Mouse (Mus musculus): ENCODE results near the gene Shroom3. TPM values are rescaled to one million over a fixed set of nuclear protein-coding genes. Genes with fewer than 3 reads are reported as not detected.
"Not testable (repeated sequence)": the region's sequence is repeated elsewhere in the genome, so short reads cannot be mapped to it uniquely, and the experiment has no call there.

Gene Shroom3
- polyA plus RNA-seq, 1 experiment from 2014 or later, result 5.6 TPM

DNA sequence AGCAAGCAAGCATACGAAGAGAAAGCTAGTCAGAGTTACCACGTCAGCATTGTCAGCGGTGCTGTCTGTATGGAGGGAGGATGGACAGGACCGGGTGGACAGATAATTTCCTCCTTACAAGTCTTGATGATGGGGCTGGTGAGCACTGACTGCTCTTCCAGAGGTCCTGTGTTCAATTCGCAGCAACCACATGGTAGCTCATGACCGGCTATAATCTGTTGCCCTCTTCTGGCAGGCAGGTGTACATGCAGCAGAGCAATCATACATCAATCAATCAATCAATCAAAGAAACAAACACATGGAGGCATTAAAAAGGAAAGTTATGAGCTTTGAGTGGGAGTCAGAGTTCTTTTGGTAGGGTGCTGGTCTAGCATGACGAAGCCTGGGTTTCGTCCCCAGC, 238.5 kb downstream of the Shroom3 start:
- peak; percentile 59 for TF ChIP-seq CTCF (IDR thresholded peaks at IDR 0.05; ENCODE audit: low read depth)
- no peak for DNase-seq
- Histone ChIP-seq H3K36me3 (ENCODE audit: insufficient read depth) (no peaks in the 10 kb centered on the region; the same call in 1 of the 2 replicates), H3K27ac (ENCODE audit: low read depth) (no peak overlapping the region), H3K4me1 (ENCODE audit: insufficient read depth) (0 out of 2 replicates have a peak, but pooled peaks cover 6% of the 10 kb centered on the region), H3K4me2 (no peak overlapping the region), H3K4me3 (ENCODE audit: low read depth, low read length) (no peak overlapping the region), H3K9me3 (ENCODE audit: low read depth, low read length) (no peaks in the 10 kb centered on the region), H3K9ac (no peak overlapping the region), H3K27me3 (ENCODE audit: insufficient read depth, low read length) (no peaks in the 10 kb centered on the region)
- 82% methylated on average over 8 of the region's 8 CpGs for WGBS
- no peak for ATAC-seq (ENCODE audit: insufficient read depth)

DNA sequence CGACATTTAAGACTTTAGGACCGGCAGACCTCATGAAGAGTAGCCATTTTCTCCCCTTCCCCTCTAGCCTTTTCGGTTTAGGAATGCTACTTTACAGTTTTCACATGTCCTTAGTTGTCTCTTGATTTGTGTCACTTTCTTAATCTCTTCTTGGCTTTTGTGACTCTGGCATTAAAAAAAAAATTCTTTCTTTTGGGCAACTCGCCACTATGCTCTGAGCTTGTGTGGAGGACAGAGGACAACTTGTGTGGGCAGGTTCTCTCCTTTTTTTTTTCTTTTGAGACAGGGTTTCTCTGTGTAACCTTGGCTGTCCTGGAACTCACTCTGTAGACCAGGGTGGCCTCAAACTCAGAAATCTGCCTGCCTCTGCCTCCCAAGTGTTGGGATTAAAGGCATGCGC, 239.7 kb downstream of the Shroom3 start:
- WGBS, result 79% methylated on average over 5 of the region's 5 CpGs
- H3K9ac ChIP-seq; H3K4me2 ChIP-seq; H3K4me1 ChIP-seq (ENCODE audit: insufficient read depth); H3K36me3 ChIP-seq (ENCODE audit: insufficient read depth); H3K27me3 ChIP-seq (ENCODE audit: insufficient read depth, low read length); ATAC-seq (ENCODE audit: insufficient read depth); H3K27ac ChIP-seq (ENCODE audit: low read depth); H3K9me3 ChIP-seq (ENCODE audit: low read depth, low read length); H3K4me3 ChIP-seq (ENCODE audit: low read depth, low read length); DNase-seq: not testable (repeated sequence)

DNA sequence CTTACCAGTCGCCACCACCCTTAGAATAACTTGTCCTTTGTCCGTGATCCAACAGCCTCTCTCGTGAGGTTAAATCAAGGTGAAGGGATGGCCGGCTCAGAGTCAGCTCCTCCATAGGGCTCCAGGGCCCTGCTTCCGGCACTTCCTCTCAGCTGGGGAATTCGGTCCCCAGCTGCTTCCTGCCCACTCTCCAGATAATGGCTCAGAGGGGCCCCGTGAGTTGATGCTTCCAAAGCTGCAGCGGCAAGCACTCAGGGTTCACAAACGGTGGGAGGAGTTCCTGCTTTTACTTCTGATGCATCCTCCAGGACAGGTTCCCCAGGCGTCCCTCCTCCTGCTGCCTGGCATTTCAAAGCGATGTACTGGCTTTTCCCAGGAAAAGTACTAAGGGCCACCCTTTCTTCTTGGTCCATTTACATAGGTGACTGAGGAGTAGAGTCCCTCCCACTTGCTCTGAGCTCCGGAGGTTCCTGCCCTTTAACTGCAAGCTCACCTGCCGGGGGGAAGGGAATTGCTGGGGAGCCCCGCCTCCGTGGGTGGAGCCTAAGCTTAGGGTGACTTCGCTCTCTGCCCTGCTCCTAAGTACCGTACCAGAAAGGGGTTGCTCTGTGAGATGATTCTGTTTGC, 241.7 kb downstream of the Shroom3 start:
- Histone ChIP-seq H3K4me1 (ENCODE audit: insufficient read depth) (0 out of 2 replicates have a peak, but pooled peaks cover 6% of the 10 kb centered on the region), H3K4me2 (peak overlapping the region; percentile 45), H3K4me3 (ENCODE audit: low read depth, low read length) (peak overlapping the region; percentile 8; the same call in 1 of the 2 replicates), H3K9ac (no peak overlapping the region), H3K9me3 (ENCODE audit: low read depth, low read length) (no peaks in the 10 kb centered on the region), H3K36me3 (ENCODE audit: insufficient read depth) (no peaks in the 10 kb centered on the region; the same call in 1 of the 2 replicates), H3K27ac (ENCODE audit: low read depth) (peak overlapping the region; percentile 30; the same call in 1 of the 2 replicates), H3K27me3 (ENCODE audit: insufficient read depth, low read length) (no peaks in the 10 kb centered on the region)
- WGBS, result 10% methylated on average over 17 of the region's 17 CpGs
- peak; percentile 79 for ATAC-seq (ENCODE audit: insufficient read depth)
- TF ChIP-seq CTCF (IDR thresholded peaks at IDR 0.05; ENCODE audit: low read depth), result no peak
- peak; percentile 74 for DNase-seq

DNA sequence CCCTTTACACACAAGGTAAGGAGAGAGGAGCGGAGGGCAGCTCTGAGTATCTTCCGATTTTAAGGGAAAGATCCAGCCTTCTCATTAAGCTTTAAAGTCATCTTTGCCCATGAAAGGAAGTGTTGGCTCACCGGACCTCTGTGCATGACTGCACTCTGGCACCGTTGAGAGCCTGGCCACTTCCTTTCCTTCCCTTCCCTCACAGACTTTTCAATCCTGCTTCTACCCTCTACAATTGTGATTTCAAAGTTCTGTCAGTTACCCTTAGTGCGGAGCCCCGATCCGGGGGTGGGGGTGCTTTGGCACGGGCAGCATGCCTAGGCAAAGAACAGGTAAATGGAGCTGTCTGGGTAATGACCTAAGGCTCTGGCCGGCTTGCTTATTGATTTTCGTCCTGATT, 244.4 kb downstream of the Shroom3 start:
- H3K36me3 ChIP-seq (ENCODE audit: insufficient read depth), result no peaks in the 10 kb centered on the region
- no peak overlapping the region for H3K9ac ChIP-seq
- no peak overlapping the region for H3K4me3 ChIP-seq (ENCODE audit: low read depth, low read length)
- H3K4me2 ChIP-seq, result no peak overlapping the region
- TF ChIP-seq CTCF (IDR thresholded peaks at IDR 0.05; ENCODE audit: low read depth), result no peak
- no peak overlapping the region for H3K27ac ChIP-seq (ENCODE audit: low read depth)
- 65% methylated on average over 10 of the region's 10 CpGs for WGBS
- H3K27me3 ChIP-seq (ENCODE audit: insufficient read depth, low read length), result no peaks in the 10 kb centered on the region
- no peaks in the 10 kb centered on the region for H3K9me3 ChIP-seq (ENCODE audit: low read depth, low read length)
- H3K4me1 ChIP-seq (ENCODE audit: insufficient read depth), result peaks cover 20% of the 10 kb centered on the region
- DNase-seq, result no peak
- no peak for ATAC-seq (ENCODE audit: insufficient read depth)

GRCm38 (mm10) chr5:92930557-92930956, 247.3 kb downstream of the Shroom3 start:
- peaks cover 14% of the 10 kb centered on the region for H3K4me1 ChIP-seq (ENCODE audit: insufficient read depth)
- DNase-seq, result peak; percentile 76

GRCm38 (mm10) chr5:92931298-92931697, 248.1 kb downstream of the Shroom3 start:
- ATAC-seq (ENCODE audit: insufficient read depth), result peak; percentile 67; the same call in 1 of the 2 replicates
- H3K9ac ChIP-seq, result no peak overlapping the region; the same call in 1 of the 2 replicates

More at GRCm38 (mm10) chr5:92930557-92930956, 247.3 kb downstream of the Shroom3 start:
- Histone ChIP-seq H3K9ac (no peak overlapping the region), H3K4me3 (ENCODE audit: low read depth, low read length) (no peak overlapping the region), H3K27me3 (ENCODE audit: insufficient read depth, low read length) (no peaks in the 10 kb centered on the region), H3K27ac (ENCODE audit: low read depth) (no peak overlapping the region), H3K4me2 (no peak overlapping the region), H3K9me3 (ENCODE audit: low read depth, low read length) (no peaks in the 10 kb centered on the region), H3K36me3 (ENCODE audit: insufficient read depth) (no peaks in the 10 kb centered on the region)
- 33% methylated on average over 6 of the region's 6 CpGs for WGBS
- no peak for TF ChIP-seq CTCF (IDR thresholded peaks at IDR 0.05; ENCODE audit: low read depth)
- peak; percentile 52; the same call in 1 of the 2 replicates for ATAC-seq (ENCODE audit: insufficient read depth)

GRCm38 (mm10) chr5:92933010-92933409, 249.8 kb downstream of the Shroom3 start:
- Histone ChIP-seq H3K27ac (ENCODE audit: low read depth) (no peak overlapping the region), H3K4me1 (ENCODE audit: insufficient read depth) (peaks cover 14% of the 10 kb centered on the region), H3K4me3 (ENCODE audit: low read depth, low read length) (no peak overlapping the region), H3K27me3 (ENCODE audit: insufficient read depth, low read length) (no peaks in the 10 kb centered on the region), H3K9ac (no peak overlapping the region), H3K36me3 (ENCODE audit: insufficient read depth) (0 out of 2 replicates have a peak, but pooled peaks cover 2% of the 10 kb centered on the region), H3K9me3 (ENCODE audit: low read depth, low read length) (no peaks in the 10 kb centered on the region), H3K4me2 (no peak overlapping the region)
- TF ChIP-seq CTCF (IDR thresholded peaks at IDR 0.05; ENCODE audit: low read depth), result no peak
- DNase-seq, result no peak
- ATAC-seq (ENCODE audit: insufficient read depth), result no peak
- WGBS, result 59% methylated on average over 10 of the region's 10 CpGs

More at GRCm38 (mm10) chr5:92931298-92931697, 248.1 kb downstream of the Shroom3 start:
- Histone ChIP-seq H3K4me1 (ENCODE audit: insufficient read depth) (peaks cover 14% of the 10 kb centered on the region), H3K4me2 (no peak overlapping the region), H3K27ac (ENCODE audit: low read depth) (peak overlapping the region; percentile 42; the same call in 1 of the 2 replicates), H3K36me3 (ENCODE audit: insufficient read depth) (0 out of 2 replicates have a peak, but pooled peaks cover 2% of the 10 kb centered on the region), H3K27me3 (ENCODE audit: insufficient read depth, low read length) (no peaks in the 10 kb centered on the region), H3K9me3 (ENCODE audit: low read depth, low read length) (no peaks in the 10 kb centered on the region), H3K4me3 (ENCODE audit: low read depth, low read length) (no peak overlapping the region)
- 20% methylated on average over 16 of the region's 16 CpGs for WGBS
- no peak for TF ChIP-seq CTCF (IDR thresholded peaks at IDR 0.05; ENCODE audit: low read depth)
- DNase-seq, result peak; percentile 53
